Mouse (Mus musculus): ENCODE measurements around the gene Echdc1.

DNA sequence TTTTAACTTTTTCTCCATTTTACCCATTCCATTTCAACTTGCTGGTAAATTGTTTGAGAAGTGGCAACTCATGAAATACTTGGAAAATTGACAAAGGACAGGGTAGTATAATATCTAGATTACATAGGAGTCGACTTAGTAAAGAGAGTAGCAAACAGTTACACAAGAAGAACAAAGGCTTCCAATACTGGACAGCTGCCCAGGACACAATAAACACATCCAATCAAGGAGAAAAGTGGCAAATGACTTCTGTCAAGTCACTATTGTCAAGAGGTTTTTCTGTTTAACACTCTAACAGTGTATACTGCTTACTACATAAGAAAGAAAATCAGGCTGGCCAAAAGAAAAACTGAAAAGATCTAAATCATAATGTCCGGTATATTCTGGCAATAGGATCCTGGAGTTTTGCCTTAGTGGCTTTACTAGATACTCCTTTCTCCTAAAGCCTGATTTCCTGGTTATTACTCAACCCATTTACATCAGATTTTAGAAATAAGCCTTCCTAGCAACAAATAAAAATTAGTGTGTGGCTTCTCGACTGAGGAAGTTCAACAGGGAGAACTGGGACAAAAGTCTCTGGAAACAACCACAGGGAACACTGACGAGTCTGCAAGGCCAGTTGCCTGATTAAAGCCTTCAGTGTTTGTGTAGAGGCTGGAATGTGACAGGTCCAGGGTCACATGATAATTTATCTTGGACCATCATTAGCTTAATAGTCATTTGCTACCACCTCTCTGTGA, 1.3 kb upstream of the Echdc1 start:
- TF ChIP-seq CTCF (IDR thresholded peaks at IDR 0.05; ENCODE audit: insufficient read depth, low read depth, low read length), result no peak
- no peak for TF ChIP-seq POLR2A (IDR thresholded peaks at IDR 0.05; ENCODE audit: insufficient read depth, low read depth, low read length)

All from olfactory bulb, adult 2 months (tissue).